ENCODE assay signal across 15 mouse cellular contexts in the genomic region with DNA sequence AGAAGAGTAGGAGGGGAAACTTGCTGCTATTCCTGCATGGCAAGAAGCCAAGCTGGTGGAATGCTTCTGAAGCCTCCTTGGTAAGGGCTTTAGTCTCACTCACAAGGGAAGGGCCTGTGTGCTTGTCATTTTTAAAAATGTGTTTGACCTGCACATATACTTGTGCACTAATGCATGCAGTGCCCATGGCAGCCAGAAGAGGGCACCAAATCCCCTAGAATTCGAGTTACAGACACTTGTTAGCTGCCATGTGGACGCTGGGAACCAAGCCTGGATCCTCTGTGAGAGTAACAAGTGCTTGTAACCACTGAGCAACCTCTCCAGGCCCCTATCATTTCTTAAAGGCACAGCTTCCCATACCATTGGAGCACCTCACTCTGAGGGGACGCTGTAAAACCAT.
DNase-seq lines count a peak whose midpoint lies in the region; ATAC-seq and TF ChIP-seq lines count a peak whose summit lies in the region.
"Had no signal": no experiment of that assay in that cellular context is flagged by ENCODE, and none has a peak within 500 bp of the region (broad histone marks: within the 10 kb centered on the region; RNA-seq: fewer than 3 reads in every experiment).

No protein-coding gene starts in this region.

- H3K27me3 ChIP-seq in heart, adult 2 months (ENCODE audit: control insufficient read depth, insufficient read depth, low read length): no peaks in the 10 kb centered on the region
- no peaks in the 10 kb centered on the region for H3K27me3 ChIP-seq in lung, postnatal 0 days (replicated peaks; ENCODE audit: insufficient read depth, low read length)
- H3K27me3 ChIP-seq in ES-Bruce4 (ENCODE audit: control insufficient read depth, insufficient read depth, low read length, poor library complexity, severe bottlenecking): no peaks in the 10 kb centered on the region; the same call in 1 of the 2 replicates
- H3K27me3 ChIP-seq: heart, embryonic 13.5 days; lung, embryonic 15.5 days had no signal

- TF ChIP-seq POLR2A in heart, adult 2 months (IDR thresholded peaks at IDR 0.05; ENCODE audit: insufficient read depth, low read depth, low read length): no peak
- no peak for TF ChIP-seq POLR2A in ES-Bruce4 (IDR thresholded peaks at IDR 0.05; ENCODE audit: insufficient read depth, low read length)
- no peak for TF ChIP-seq POLR2A in cortical plate, adult 2 months (IDR thresholded peaks at IDR 0.05; ENCODE audit: extremely low read depth, insufficient read depth, low read length)

- DNase-seq in heart, adult 2 months: no peak
- DNase-seq in heart, adult 9 months (ENCODE audit: low spot score in 2 of 2): no peak
- DNase-seq in lung, postnatal 0 days (ENCODE audit: low spot score): peak; percentile 7
- no peak for DNase-seq in lung, adult 18-20 months
- DNase-seq in spleen, adult 18-20 months: no peak
- no peak for DNase-seq in urinary bladder, postnatal 14 days (ENCODE audit: low spot score)
- DNase-seq: adrenal gland, adult 2 months; cerebellum, adult 11 months; embryo, embryonic 11 days; midbrain, embryonic 14.5 days had no signal

- 81% methylated on average over 3 of the region's 3 CpGs for WGBS in heart, adult 2 months
- 71% methylated on average over 3 of the region's 3 CpGs for WGBS in lung, postnatal 0 days

- H3K36me3 ChIP-seq in heart, adult 2 months (ENCODE audit: control insufficient read depth, insufficient read depth, low read length): no peaks in the 10 kb centered on the region
- no peaks in the 10 kb centered on the region for H3K36me3 ChIP-seq in lung, postnatal 0 days (ENCODE audit: insufficient read depth, low read length)
- no peaks in the 10 kb centered on the region for H3K36me3 ChIP-seq in ES-Bruce4 (ENCODE audit: control insufficient read depth, insufficient read depth, low read length, poor library complexity, severe bottlenecking)
- H3K36me3 ChIP-seq: G1E; heart, embryonic 13.5 days; lung, embryonic 15.5 days had no signal

- H3K9me3 ChIP-seq in lung, postnatal 0 days (ENCODE audit: low read length): no peaks in the 10 kb centered on the region
- H3K9me3 ChIP-seq in ES-Bruce4 (replicated peaks; ENCODE audit: control insufficient read depth, insufficient read depth, low read length, poor library complexity, severe bottlenecking): no peaks in the 10 kb centered on the region
- H3K9me3 ChIP-seq: lung, embryonic 15.5 days had no signal

- TF ChIP-seq CTCF in heart, adult 2 months (IDR thresholded peaks at IDR 0.05): peak; percentile 59
- peak; percentile 54 for TF ChIP-seq CTCF in lung, postnatal 0 days (IDR thresholded peaks at IDR 0.05)
- TF ChIP-seq CTCF in ES-Bruce4 (IDR thresholded peaks at IDR 0.05; ENCODE audit: low read depth, low read length): peak; percentile 28
- TF ChIP-seq CTCF in cortical plate, adult 2 months (IDR thresholded peaks at IDR 0.05; ENCODE audit: extremely low read depth, insufficient read depth, low read length): 0 out of 2 replicates have a peak, but pooled peaks have one; percentile 0

- H3K27ac ChIP-seq in heart, adult 2 months: no peak overlapping the region
- H3K27ac ChIP-seq in lung, postnatal 0 days (ENCODE audit: low read length): no peak overlapping the region
- H3K27ac ChIP-seq in ES-Bruce4 (ENCODE audit: insufficient read depth, low read length): no peak overlapping the region
- H3K27ac ChIP-seq in cortical plate, adult 2 months (ENCODE audit: insufficient read depth, low read length): no peak overlapping the region
- H3K27ac ChIP-seq: heart, embryonic 13.5 days; lung, embryonic 15.5 days had no signal

- no peak overlapping the region for H3K4me2 ChIP-seq in lung, postnatal 0 days (replicated peaks; ENCODE audit: low read depth, low read length)
- H3K4me2 ChIP-seq: heart, embryonic 13.5 days; lung, embryonic 15.5 days had no signal

- intact Hi-C loops in heart, adult 2 months (cut with DNase I): no loop called here

- no peak for ATAC-seq in lung, postnatal 0 days

- no peak for TF ChIP-seq EP300 in heart, adult 2 months (IDR thresholded peaks at IDR 0.05; ENCODE audit: insufficient read depth, low read depth, low read length)
- no peak for TF ChIP-seq EP300 in lung, postnatal 0 days (IDR thresholded peaks at IDR 0.05)
- no peak for TF ChIP-seq EP300 in ES-Bruce4 (IDR thresholded peaks at IDR 0.05; ENCODE audit: insufficient read depth, low read depth, low read length)

- H3K79me2 ChIP-seq in heart, adult 2 months (replicated peaks; ENCODE audit: control insufficient read depth, insufficient read depth, low read length): no peaks in the 10 kb centered on the region

- H3K4me1 ChIP-seq in heart, adult 2 months (ENCODE audit: control insufficient read depth, insufficient read depth, low read length): no peaks in the 10 kb centered on the region
- H3K4me1 ChIP-seq in lung, postnatal 0 days (ENCODE audit: insufficient read depth, low read depth, low read length): no peaks in the 10 kb centered on the region
- no peaks in the 10 kb centered on the region for H3K4me1 ChIP-seq in ES-Bruce4 (ENCODE audit: control insufficient read depth, insufficient read depth, low read length)
- 0 out of 2 replicates have a peak, but pooled peaks cover 2% of the 10 kb centered on the region for H3K4me1 ChIP-seq in cortical plate, adult 2 months (ENCODE audit: control insufficient read depth, insufficient read depth, low read length)
- H3K4me1 ChIP-seq: heart, embryonic 13.5 days; lung, embryonic 15.5 days had no signal

- no peak overlapping the region for H3K4me3 ChIP-seq in heart, adult 2 months
- H3K4me3 ChIP-seq in lung, postnatal 0 days (ENCODE audit: low read depth, low read length): no peak overlapping the region
- H3K4me3 ChIP-seq in ES-Bruce4 (ENCODE audit: low read depth, low read length): no peak overlapping the region
- H3K4me3 ChIP-seq in cortical plate, adult 2 months (ENCODE audit: insufficient read depth, low read length): no peak overlapping the region
- H3K4me3 ChIP-seq: heart, embryonic 13.5 days; lung, embryonic 15.5 days had no signal

- H3K9ac ChIP-seq in heart, adult 2 months (ENCODE audit: low read depth, low read length): no peak overlapping the region
- H3K9ac ChIP-seq in lung, postnatal 0 days (replicated peaks; ENCODE audit: low read depth): no peak overlapping the region
- H3K9ac ChIP-seq in ES-Bruce4 (ENCODE audit: low read depth, poor library complexity, severe bottlenecking): no peak overlapping the region
- H3K9ac ChIP-seq: heart, embryonic 13.5 days; lung, embryonic 15.5 days had no signal

Comparison
In these comparisons a context has a peak if more than half of its experiments do, and no peak if none do; other contexts are left out.
1. CTCF ChIP-seq: peak in every context shown above with its lines; median percentile 59 in heart, adult 2 months; 54 in lung, postnatal 0 days; 28 in ES-Bruce4; 0 in cortical plate, adult 2 months.